Mouse (Mus musculus): ENCODE measurements around the gene Ttc34. TPM values are rescaled to one million over a fixed set of nuclear protein-coding genes. Genes with fewer than 3 reads are reported as not detected.

Gene Ttc34
- total and polyA plus RNA-seq, 2 experiments from 2014 or later, result 3.3 to 3.9 TPM

GRCm38 (mm10) chr4:154855721-154856479, 18.6 kb downstream of the Ttc34 start:
- H3K9me3 ChIP-seq (ENCODE audit: low read length), result no peaks in the 10 kb centered on the region
- H3K4me2 ChIP-seq (ENCODE audit: low read depth, low read length, poor library complexity, severe bottlenecking), result peak overlapping the region; percentile 76
- peak; percentile 95 for ATAC-seq (ENCODE audit: low FRiP score)
- under 1% methylated on average over 99 of the region's 110 CpGs for WGBS
- H3K36me3 ChIP-seq (ENCODE audit: insufficient read depth, low read length), result no peaks in the 10 kb centered on the region
- DNase-seq (ENCODE audit: low spot score), result peak; percentile 96
- peaks cover 4% of the 10 kb centered on the region; the same call in 1 of the 2 replicates for H3K27me3 ChIP-seq (ENCODE audit: insufficient read depth, low read length)
- H3K27ac ChIP-seq (ENCODE audit: low read depth, low read length), result peak overlapping the region; percentile 96
- H3K9ac ChIP-seq (replicated peaks; ENCODE audit: low read length, poor library complexity, severe bottlenecking), result peak overlapping the region; percentile 81
- H3K4me3 ChIP-seq (ENCODE audit: low read depth, low read length), result peak overlapping the region; percentile 54
- H3K4me1 ChIP-seq (ENCODE audit: insufficient read depth, low read length), result 0 out of 2 replicates have a peak, but pooled peaks cover 4% of the 10 kb centered on the region
- peak; percentile 83 for TF ChIP-seq CTCF (IDR thresholded peaks at IDR 0.05)

DNA sequence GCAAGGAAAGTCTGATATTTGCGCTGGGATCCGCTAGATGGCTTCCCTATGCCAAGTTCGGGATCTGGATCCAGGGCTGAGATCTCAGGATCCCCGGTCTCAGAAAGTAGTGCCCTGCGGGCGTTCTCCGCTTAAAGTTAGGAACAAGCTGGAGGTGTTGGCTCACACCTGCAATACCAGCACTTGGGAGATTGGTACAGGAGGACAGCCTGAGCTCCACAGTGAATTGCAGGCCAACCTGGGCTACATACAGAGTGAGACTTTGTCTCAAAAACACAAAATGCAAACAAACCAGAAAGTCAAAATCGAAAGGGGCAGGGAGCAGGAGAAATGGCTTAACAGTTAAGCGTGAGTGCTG, 19.2 kb downstream of the Ttc34 start:
- ATAC-seq (ENCODE audit: low FRiP score), result no peak; the same call in 1 of the 2 replicates
- Histone ChIP-seq H3K27ac (ENCODE audit: low read depth, low read length) (peak overlapping the region; percentile 96), H3K4me2 (ENCODE audit: low read depth, low read length, poor library complexity, severe bottlenecking) (peak overlapping the region; percentile 76), H3K4me1 (ENCODE audit: insufficient read depth, low read length) (0 out of 2 replicates have a peak, but pooled peaks cover 4% of the 10 kb centered on the region), H3K9ac (replicated peaks; ENCODE audit: low read length, poor library complexity, severe bottlenecking) (peak overlapping the region; percentile 81; the same call in 1 of the 2 replicates), H3K27me3 (ENCODE audit: insufficient read depth, low read length) (peaks cover 4% of the 10 kb centered on the region; the same call in 1 of the 2 replicates), H3K9me3 (ENCODE audit: low read length) (no peaks in the 10 kb centered on the region), H3K4me3 (ENCODE audit: low read depth, low read length) (peak overlapping the region; percentile 54), H3K36me3 (ENCODE audit: insufficient read depth, low read length) (no peaks in the 10 kb centered on the region)
- WGBS, result 15% methylated on average over 9 of the region's 9 CpGs
- no peak for DNase-seq (ENCODE audit: low spot score)
- no peak; the same call in none of the 2 replicates for TF ChIP-seq CTCF (IDR thresholded peaks at IDR 0.05)

DNA sequence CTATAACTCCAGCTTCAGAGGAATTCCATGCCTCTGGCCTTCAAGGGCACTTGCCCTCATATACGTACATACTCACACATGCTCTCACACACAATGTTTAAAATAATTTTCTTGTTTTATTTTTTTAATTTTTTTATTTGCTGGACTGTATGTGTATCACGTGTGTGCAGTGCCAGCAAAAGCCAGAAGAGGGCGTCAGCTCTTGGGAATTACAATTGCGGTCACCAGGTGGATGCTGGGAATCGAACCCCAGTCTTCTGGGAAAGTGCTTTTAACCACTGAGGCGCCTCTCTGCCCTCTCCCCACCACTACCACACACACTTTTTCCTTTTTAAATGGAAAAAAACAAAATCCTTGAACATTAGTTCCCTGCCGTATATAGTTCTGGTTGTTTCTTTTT, 19.6 kb downstream of the Ttc34 start:
- DNase-seq (ENCODE audit: low spot score) (no peak), ATAC-seq (ENCODE audit: low FRiP score) (no peak)
- peak overlapping the region; percentile 76; the same call in 1 of the 2 replicates for H3K4me2 ChIP-seq (ENCODE audit: low read depth, low read length, poor library complexity, severe bottlenecking)
- TF ChIP-seq CTCF (IDR thresholded peaks at IDR 0.05), result peak; percentile 45
- peak overlapping the region; percentile 54 for H3K4me3 ChIP-seq (ENCODE audit: low read depth, low read length)
- H3K9ac ChIP-seq (replicated peaks; ENCODE audit: low read length, poor library complexity, severe bottlenecking), result no peak overlapping the region
- peaks cover 4% of the 10 kb centered on the region; the same call in 1 of the 2 replicates for H3K27me3 ChIP-seq (ENCODE audit: insufficient read depth, low read length)
- no peaks in the 10 kb centered on the region for H3K36me3 ChIP-seq (ENCODE audit: insufficient read depth, low read length)
- WGBS, result 91% methylated on average over 7 of the region's 7 CpGs
- H3K4me1 ChIP-seq (ENCODE audit: insufficient read depth, low read length), result 0 out of 2 replicates have a peak, but pooled peaks cover 4% of the 10 kb centered on the region
- no peaks in the 10 kb centered on the region for H3K9me3 ChIP-seq (ENCODE audit: low read length)
- peak overlapping the region; percentile 96; the same call in 1 of the 2 replicates for H3K27ac ChIP-seq (ENCODE audit: low read depth, low read length)

- Histone ChIP-seq H3K27me3 (ENCODE audit: insufficient read depth, low read length) (peaks cover 4% of the 10 kb centered on the region; the same call in 1 of the 2 replicates), H3K9ac (replicated peaks; ENCODE audit: low read length, poor library complexity, severe bottlenecking) (no peak overlapping the region), H3K4me1 (ENCODE audit: insufficient read depth, low read length) (0 out of 2 replicates have a peak, but pooled peaks cover 4% of the 10 kb centered on the region), H3K36me3 (ENCODE audit: insufficient read depth, low read length) (no peaks in the 10 kb centered on the region), H3K27ac (ENCODE audit: low read depth, low read length) (no peak overlapping the region), H3K4me2 (ENCODE audit: low read depth, low read length, poor library complexity, severe bottlenecking) (no peak overlapping the region), H3K9me3 (ENCODE audit: low read length) (no peaks in the 10 kb centered on the region), H3K4me3 (ENCODE audit: low read depth, low read length) (no peak overlapping the region)
- WGBS, result 77% methylated on average over 10 of the region's 10 CpGs
- no peak for ATAC-seq (ENCODE audit: low FRiP score)
- DNase-seq (ENCODE audit: low spot score), result no peak
- no peak for TF ChIP-seq CTCF (IDR thresholded peaks at IDR 0.05)
These were observed 20.3 kb downstream of the Ttc34 start for GRCm38 (mm10) chr4:154857366-154858240.

GRCm38 (mm10) chr4:154858601-154859000, 21.3 kb downstream of the Ttc34 start:
- 0 out of 2 replicates have a peak, but pooled peaks cover 5% of the 10 kb centered on the region for H3K4me1 ChIP-seq (ENCODE audit: insufficient read depth, low read length)
- no peak for TF ChIP-seq CTCF (IDR thresholded peaks at IDR 0.05)
- H3K9ac ChIP-seq (replicated peaks; ENCODE audit: low read length, poor library complexity, severe bottlenecking), result no peak overlapping the region
- no peak overlapping the region for H3K4me3 ChIP-seq (ENCODE audit: low read depth, low read length)
- 79% methylated on average over 3 of the region's 3 CpGs for WGBS
- no peaks in the 10 kb centered on the region for H3K9me3 ChIP-seq (ENCODE audit: low read length)
- H3K27me3 ChIP-seq (ENCODE audit: insufficient read depth, low read length), result peaks cover 3% of the 10 kb centered on the region; the same call in 1 of the 2 replicates
- ATAC-seq (ENCODE audit: low FRiP score) (no peak), DNase-seq (ENCODE audit: low spot score) (no peak)
- no peaks in the 10 kb centered on the region for H3K36me3 ChIP-seq (ENCODE audit: insufficient read depth, low read length)
- no peak overlapping the region for H3K27ac ChIP-seq (ENCODE audit: low read depth, low read length)
- H3K4me2 ChIP-seq (ENCODE audit: low read depth, low read length, poor library complexity, severe bottlenecking), result no peak overlapping the region

Measured in midbrain, postnatal 0 days (tissue).